Mouse (Mus musculus): ENCODE measurements at regions not wholly inside any gene's neighbourhood (a gene's known extent, or its start where the extent isn't known, plus 50 kb on each side); places are given as distances from the start of the nearest gene placed in this dataset.

DNA sequence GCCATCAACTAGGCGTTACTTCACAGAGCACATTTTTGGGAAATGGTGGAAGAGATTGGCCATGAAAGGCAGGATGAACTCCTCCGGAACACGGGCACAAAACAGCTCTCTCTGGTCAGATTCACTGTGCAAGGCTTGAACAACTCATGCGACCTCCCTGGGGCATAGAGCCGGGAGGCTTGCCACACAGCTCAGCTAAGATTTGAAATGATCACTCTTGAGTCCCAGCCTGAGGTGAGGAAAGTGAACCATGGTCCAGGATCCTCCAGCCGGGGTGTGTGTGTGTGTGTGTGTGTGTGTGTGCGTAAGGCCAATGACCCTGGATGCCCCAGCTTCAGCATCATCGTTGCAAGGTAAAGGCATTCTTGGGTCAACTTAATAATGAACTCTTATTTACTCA is 237.5 kb downstream of the Gm45692 start:
- no peak for DNase-seq

- no peak for DNase-seq
These were observed 239.4 kb downstream of the Gm45692 start for GRCm38 (mm10) chr8:26358711-26359136.

- DNase-seq: no peak
These were observed 243.0 kb downstream of the Gm45692 start for GRCm38 (mm10) chr8:26362366-26362765.

GRCm38 (mm10) chr8:26363616-26364015 is 244.3 kb downstream of the Gm45692 start:
- DNase-seq: no peak

GRCm38 (mm10) chr8:26364637-26365036 is 245.3 kb downstream of the Gm45692 start:
- no peak for DNase-seq

DNA sequence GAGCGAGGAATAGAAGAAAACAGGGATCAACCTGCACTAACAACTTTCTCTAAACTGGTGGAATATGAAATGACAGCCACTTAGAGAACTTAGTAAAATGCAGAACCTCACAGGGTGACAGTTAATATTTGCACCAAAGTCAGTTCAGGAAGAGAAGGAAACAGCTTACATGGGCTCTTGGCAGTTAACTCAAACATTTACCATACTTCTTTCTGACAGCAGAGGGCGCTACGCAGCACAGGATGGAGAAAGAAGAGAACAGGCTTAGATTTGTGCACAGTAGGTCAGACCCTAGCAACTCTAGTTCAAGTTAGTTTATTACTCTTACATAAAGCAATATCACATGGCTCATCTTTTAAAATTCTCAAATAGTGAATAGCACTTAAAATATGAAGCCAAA is 261.3 kb downstream of the Gm45692 start:
- peak; percentile 36 for DNase-seq

DNA sequence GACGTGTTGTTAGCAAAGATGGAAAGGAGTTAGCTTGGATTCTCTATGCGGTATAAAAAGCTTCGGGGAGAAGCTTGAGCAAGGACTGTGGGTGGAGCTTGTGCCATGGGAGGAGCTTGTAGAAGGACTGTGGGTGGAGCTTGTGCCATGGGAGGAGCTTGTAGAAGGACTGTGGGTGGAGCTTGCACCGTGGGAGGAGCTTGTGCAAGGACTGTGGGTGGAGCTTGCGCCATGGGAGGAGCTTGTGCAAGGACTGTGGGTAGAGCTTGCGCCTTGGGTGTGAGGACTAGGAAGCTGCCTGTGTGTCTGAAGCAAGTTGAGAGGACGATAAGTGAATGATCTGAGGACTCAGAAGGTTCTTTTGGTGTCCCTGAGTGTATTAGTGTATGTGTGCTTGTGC is 263.1 kb downstream of the Gm45692 start:
- no peak for DNase-seq

DNA sequence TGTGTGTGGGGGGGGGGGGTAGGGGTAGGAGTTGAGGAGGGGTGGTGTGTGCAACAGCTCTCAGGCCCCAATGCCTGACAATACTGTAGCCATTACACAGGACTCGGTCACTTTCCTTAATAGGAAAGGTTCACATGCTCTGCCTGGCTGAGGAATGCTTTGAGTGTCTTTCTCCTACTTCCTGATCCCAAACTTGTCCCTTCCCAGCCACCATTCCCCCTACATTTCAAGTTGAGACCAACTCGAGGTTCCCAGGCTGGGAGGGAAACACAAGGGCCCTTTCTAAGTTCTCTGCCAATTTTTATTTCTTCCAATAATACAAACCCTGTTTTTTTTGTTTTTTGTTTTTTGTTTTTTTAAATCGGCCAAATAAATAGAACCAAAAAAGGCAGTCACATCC is 264.6 kb downstream of the Gm45692 start:
- DNase-seq: no peak

- DNase-seq: peak; percentile 55
These were observed 265.1 kb downstream of the Gm45692 start for GRCm38 (mm10) chr8:26384305-26384993.

DNA sequence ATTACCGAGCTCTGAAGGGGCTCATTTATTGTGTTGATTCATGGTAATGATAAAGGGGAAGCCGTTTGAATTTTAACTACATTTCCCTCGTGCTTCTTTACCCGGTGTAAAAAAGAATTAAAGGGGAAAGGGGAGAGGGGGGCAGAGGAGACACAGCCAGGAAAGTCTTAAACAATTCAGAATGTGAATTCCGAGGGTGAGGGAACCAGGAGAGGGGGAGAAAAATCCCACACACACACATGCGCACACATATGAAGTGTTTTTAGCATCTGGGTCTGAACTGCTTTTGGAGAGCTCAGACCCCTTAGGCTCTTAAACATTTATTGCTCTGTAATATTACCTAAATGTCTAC is 265.6 kb downstream of the Gm45692 start:
- no peak for DNase-seq

DNA sequence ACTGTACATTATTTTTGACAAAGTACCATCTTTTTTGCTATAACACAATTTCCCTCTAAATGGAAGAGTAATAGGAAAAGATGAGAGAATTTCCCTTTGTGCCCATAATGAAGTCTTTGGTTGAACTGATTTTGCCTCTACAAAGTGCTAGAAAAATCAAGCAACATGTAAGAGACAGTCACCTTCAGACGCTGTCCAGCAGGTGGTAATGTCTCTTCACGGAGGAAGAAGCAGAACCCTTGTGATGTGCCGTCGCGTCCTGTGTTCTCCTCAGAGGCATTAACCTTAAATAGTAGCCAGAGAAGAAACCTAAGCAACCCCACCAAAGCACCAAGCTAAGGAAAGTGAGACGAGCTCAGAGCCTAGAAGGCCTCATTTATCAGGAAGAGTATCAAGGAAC is 275.7 kb downstream of the Gm45692 start:
- DNase-seq: no peak

DNA sequence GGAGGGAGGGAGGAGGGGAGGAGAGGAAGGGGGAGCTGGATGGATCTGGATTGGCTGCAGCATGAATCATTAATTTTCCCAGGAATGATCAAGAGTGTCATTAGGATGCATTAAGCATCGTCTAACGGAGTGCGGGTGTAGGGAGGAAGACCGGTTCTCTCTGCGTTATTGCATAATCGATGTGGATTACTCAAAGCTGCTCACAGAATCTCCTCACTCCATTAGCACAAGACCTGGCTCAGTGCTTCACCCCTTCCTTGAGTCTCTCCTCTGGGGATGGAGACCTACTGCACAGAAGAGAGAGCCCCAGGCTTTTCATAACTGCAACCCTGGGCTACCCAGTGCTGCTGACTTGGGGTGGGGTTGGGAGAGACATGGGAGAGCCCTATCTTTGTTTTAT is 300.7 kb downstream of the Gm45692 start:
- DNase-seq: no peak

DNA sequence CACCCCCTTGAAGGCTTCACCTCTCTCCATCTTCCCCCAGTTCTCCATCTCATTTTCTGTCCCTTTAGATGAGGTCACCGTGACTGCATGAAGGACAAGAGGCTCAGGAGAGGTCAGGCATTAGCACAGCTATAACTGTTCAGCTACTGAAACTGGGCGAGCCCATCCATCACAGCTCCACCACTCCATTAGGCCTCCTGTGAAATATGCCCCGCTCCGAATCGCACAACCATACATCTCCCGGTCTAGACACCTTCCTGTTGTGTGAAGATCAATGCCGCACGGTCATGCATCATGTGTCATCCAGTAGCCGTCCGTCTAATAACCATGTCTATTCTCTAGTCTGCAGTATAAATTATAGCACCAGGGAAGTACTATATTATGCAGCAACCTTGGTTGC is 301.2 kb downstream of the Gm45692 start:
- no peak for DNase-seq

DNA sequence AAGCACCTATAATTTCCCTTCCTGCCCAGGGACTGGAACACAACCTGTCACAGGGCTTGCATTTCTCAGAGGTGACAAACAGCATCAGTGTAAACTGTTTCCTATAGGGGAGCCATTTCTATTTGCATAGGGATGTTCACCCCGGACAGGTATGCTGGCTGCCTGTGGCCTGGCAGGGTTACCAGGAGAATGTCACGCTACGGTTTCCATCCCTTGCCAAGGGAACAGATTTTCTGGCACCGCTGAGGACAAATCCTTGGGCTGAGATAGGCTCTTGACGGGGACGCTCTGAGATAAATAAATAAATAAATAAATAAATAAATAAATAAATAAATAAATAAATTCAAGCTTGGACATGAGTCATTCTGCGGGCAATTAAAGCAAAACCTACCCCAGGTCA is 308.0 kb downstream of the Gm45692 start:
- DNase-seq: no peak

DNA sequence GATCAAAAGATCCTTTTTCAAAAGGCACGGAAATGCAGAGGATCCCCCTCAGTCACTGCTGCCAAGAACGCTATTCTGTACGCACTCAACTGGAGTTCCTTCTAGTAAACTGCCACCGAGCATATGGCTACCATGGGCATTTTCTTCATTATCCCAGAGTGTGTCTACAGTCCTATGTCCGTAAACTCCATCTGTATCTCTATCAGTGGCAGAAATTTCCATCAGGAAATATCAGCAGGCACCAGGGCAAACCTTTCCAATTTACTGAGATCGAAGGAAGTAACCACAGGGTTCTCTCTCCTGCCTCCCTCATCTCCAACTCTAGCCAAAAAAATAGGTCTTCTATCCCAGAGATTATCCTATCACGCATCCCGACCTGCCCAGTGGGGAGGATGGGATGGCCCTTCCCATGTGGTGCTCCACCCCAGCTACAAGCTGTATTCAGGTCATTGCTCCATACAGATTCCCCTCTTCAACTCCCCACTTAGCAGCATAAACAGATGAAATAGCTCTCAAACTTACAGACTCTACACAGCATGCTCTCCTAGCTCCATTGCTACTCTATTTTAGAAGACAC is 310.5 kb downstream of the Gm45692 start:
- no peak for DNase-seq

DNA sequence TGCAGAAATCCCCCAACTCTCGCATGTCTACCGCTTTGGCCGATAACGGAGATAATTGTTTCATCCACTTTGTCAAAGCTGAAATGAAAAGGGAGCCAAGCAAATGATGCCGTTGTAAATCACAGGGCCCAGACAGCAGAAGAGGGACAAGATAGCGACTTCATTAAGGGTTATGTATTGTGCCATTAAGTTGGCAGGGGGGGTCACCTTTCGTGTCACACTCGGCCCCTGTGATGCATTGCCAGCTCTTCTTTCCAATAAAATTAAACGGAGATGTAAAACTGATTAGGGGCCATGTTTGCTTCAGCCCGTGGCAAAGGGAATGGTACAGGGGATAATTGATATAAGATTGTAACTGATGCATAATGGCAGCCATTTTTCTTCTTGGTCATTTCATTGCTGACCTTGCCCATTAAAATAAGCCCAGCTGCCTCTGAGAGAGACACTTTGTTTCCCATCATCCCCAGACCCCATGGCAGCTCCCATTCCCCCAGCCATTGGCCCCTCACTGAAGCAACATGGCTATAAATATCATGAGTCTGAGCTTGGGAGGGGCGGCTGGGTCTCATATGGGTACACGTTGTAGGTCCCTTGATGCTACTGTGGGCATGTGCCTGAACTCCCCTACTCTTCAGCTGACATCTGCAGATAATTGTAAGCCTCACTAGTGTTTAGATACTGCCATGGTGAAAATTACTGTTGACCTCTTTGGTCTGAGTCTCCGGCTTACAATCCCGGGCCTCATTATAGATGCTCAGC is 313.0 kb downstream of the Gm45692 start:
- no peak for DNase-seq

DNA sequence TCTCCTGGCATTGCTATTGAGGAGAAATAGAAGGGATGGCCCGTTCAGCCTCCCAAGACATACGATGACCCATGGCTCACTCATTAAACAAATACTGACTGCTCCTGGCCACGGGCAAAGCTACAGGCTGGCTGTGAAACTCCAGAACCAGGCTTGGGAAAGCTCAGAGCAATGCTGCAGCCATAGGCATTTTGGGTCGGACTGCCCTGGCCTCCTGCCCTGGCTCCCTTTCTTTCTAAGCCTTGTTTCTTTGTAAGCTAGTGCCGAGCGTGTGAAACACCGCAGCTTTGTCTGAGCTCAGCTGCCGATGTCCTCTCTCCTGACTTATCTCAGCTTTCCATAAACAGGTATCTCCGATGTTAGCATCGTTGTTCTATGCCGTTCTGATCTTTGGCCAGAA is 316.9 kb downstream of the Gm45692 start:
- no peak for DNase-seq

- no peak for DNase-seq
These were observed 318.2 kb downstream of the Gm45692 start for GRCm38 (mm10) chr8:26437571-26437970.

GRCm38 (mm10) chr8:26438246-26438862 is 319.0 kb downstream of the Gm45692 start:
- DNase-seq: no peak

- no peak for DNase-seq
These were observed 319.5 kb downstream of the Gm45692 start for GRCm38 (mm10) chr8:26438877-26439276.

GRCm38 (mm10) chr8:26441268-26442030 is 322.1 kb downstream of the Gm45692 start:
- DNase-seq: no peak

DNA sequence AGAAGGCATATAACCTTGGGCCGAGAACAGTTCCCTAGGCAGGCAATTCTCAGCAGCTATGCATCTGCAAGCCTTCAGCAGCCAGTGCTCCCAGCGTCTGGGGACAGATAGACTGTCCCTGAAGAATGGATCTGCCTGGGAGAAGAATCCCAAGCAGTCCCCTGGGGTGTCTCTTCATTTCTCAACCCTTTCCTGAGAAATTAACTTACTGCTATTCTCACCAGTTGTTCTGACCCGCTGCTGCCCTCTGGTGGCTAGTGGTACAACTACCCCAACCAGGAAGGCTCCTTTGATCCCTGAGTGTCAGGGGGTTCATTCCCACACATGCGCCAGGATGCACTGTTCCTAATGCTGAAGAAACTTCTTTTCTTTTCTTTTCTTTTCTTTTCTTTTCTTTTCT is 323.7 kb downstream of the Gm45692 start:
- peak; percentile 53 for DNase-seq

- DNase-seq: peak; percentile 56
These were observed 324.4 kb downstream of the Gm45692 start for GRCm38 (mm10) chr8:26443735-26444134.

Data from adrenal gland, adult 8-10 months (tissue).